Mouse (Mus musculus) bone marrow macrophage, adult 2 months (primary cell): ENCODE data around the gene Gm20708.

Experiments used
- CTCF ChIP-seq: IDR thresholded peaks from 2 replicates; pipeline ENCODE4 v1.5.1; 2012; ENCODE audit warnings: low read depth, mild to moderate bottlenecking, low read length, moderate library complexity
- POLR2A ChIP-seq: IDR thresholded peaks from 2 replicates; pipeline ENCODE4 v1.6.1; 2012; ENCODE audit warnings: mild to moderate bottlenecking, low read depth, low read length, borderline replicate concordance

DNA sequence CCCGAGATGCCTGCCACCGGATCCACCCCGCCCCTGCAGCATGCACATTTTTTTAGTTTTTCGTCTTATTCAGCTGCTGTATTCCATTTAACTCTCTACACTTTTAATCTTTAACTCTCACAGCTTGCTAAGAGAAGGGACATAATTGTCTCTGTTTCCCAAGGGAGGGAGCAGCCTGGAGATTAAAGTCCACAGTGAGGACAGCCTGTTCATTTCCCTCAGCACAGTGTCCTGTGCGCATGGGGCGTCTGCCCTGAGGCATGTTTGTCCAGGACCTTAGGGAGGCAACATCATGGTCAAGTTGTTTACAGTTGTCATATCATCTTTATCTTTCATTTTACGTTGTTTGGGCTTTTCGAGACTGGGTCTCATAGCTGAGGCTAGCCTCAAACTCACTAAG, 24.6 kb downstream of the Gm20708 start:
- TF ChIP-seq POLR2A (no peak), CTCF (no peak)
